Mouse (Mus musculus): ENCODE results near the gene Cntfr. TPM values are rescaled to one million over a fixed set of nuclear protein-coding genes. Genes with fewer than 3 reads are reported as not detected.

Gene Cntfr
- total and polyA plus RNA-seq, 3 experiments = 37.6 to 72.3 (median 62.3) TPM

GRCm38 (mm10) chr4:41648157-41648556, 48.7 kb downstream of the Cntfr start:
- no peak for DNase-seq

GRCm38 (mm10) chr4:41645488-41645887, 51.4 kb downstream of the Cntfr start:
- DNase-seq = no peak

- no peak for DNase-seq
These were observed 55.6 kb downstream of the Cntfr start for GRCm38 (mm10) chr4:41641199-41641822.

- DNase-seq = peak; percentile 97
These were observed 56.9 kb downstream of the Cntfr start, which contains the start of gene Enho for GRCm38 (mm10) chr4:41639913-41640507. Gene Enho (minus strand): TSS chr4:41640324.

- no peak for DNase-seq
These were observed 57.6 kb downstream of the Cntfr start for GRCm38 (mm10) chr4:41639214-41639841.

GRCm38 (mm10) chr4:41638828-41639213, 58.1 kb downstream of the Cntfr start:
- DNase-seq = no peak

- DNase-seq = no peak
These were observed 58.6 kb downstream of the Cntfr start for GRCm38 (mm10) chr4:41638186-41638731.

GRCm38 (mm10) chr4:41636882-41637635, 59.8 kb downstream of the Cntfr start:
- no peak for DNase-seq

- DNase-seq = peak; percentile 51
These were observed 60.5 kb downstream of the Cntfr start for GRCm38 (mm10) chr4:41636366-41636765.

GRCm38 (mm10) chr4:41635906-41636305, 61.0 kb downstream of the Cntfr start:
- DNase-seq = no peak

- no peak for DNase-seq
These were observed 61.7 kb downstream of the Cntfr start for GRCm38 (mm10) chr4:41635224-41635623.

GRCm38 (mm10) chr4:41634631-41635030, 62.3 kb downstream of the Cntfr start:
- DNase-seq = no peak

- DNase-seq = no peak
These were observed 63.9 kb downstream of the Cntfr start for GRCm38 (mm10) chr4:41633001-41633400.

- DNase-seq = peak; percentile 44
These were observed 65.5 kb downstream of the Cntfr start for GRCm38 (mm10) chr4:41631390-41631789.

GRCm38 (mm10) chr4:41630196-41630595, 66.7 kb downstream of the Cntfr start:
- DNase-seq = no peak

- DNase-seq = no peak
These were observed 68.5 kb downstream of the Cntfr start for GRCm38 (mm10) chr4:41628202-41628927.

GRCm38 (mm10) chr4:41622071-41622470, 74.8 kb downstream of the Cntfr start:
- no peak for DNase-seq

- DNase-seq = peak; percentile 33
These were observed 77.8 kb downstream of the Cntfr start for GRCm38 (mm10) chr4:41618916-41619746.

- no peak for DNase-seq
These were observed 81.0 kb downstream of the Cntfr start for GRCm38 (mm10) chr4:41615661-41616599.

GRCm38 (mm10) chr4:41614156-41614555, 82.7 kb downstream of the Cntfr start:
- peak; percentile 71 for DNase-seq

Measured in adrenal gland, adult 2 months (tissue).